Mouse (Mus musculus) ES-E14 (cell line): ENCODE data around the gene Sertad1. TPM values are rescaled to one million over a fixed set of nuclear protein-coding genes. Genes with fewer than 3 reads are reported as not detected.
A peak's percentile ranks its signal among the peaks of the same experiment; 100 is the strongest.
"Not testable (repeated sequence)": the region's sequence is repeated elsewhere in the genome, so short reads cannot be mapped to it uniquely, and the experiment has no call there.

Source experiments
- DNase-seq: peaks from one replicate; pipeline ENCODE4 v3.0.0-alpha.2; 2013; ENCODE audit warnings: low read depth, low spot score
- H3K27ac ChIP-seq: 2 replicates; pipeline ENCODE4 v1.5.1; 2012; ENCODE audit warnings: low read depth, mild to moderate bottlenecking, low read length, moderate library complexity, mixed read lengths; ENCODE audit not compliant: poor library complexity, insufficient read depth, severe bottlenecking
- H3K36me3 ChIP-seq: 2 replicates; pipeline ENCODE4 v1.6.1; 2012; ENCODE audit warnings: mild to moderate bottlenecking, low read length, moderate library complexity, mixed read lengths; ENCODE audit not compliant: control insufficient read depth, poor library complexity, insufficient read depth, severe bottlenecking
- H3K4me1 ChIP-seq, 2 experiments: fragments of 150-350 bp in 1 of 2; sonication (generic) in 1 of 2; 2 replicates each; pipeline ENCODE4 v1.6.1; 2012; ENCODE audit warnings: low read length in 2 of 2, mild to moderate bottlenecking in 1 of 2, mixed read lengths in 1 of 2; ENCODE audit not compliant: control insufficient read depth in 2 of 2, insufficient read depth in 2 of 2, poor library complexity in 1 of 2
- H3K4me3 ChIP-seq, 2 experiments: fragments of 150-350 bp in 1 of 2; sonication (generic) in 1 of 2; 2 replicates each; pipeline ENCODE4 v1.5.1; 2012; ENCODE audit warnings: low read length in 2 of 2, low read depth in 1 of 2, mild to moderate bottlenecking in 1 of 2, mixed read lengths in 1 of 2; ENCODE audit not compliant: insufficient read depth in 1 of 2, poor library complexity in 1 of 2, severe bottlenecking in 1 of 2
- H3K9ac ChIP-seq: 2 replicates; pipeline ENCODE4 v1.6.1; 2012; ENCODE audit warnings: low read depth, mild to moderate bottlenecking, low read length, mixed read lengths; ENCODE audit not compliant: poor library complexity, insufficient read depth, severe bottlenecking
- H3K9me3 ChIP-seq: fragments of 150-350 bp; sonication (generic); 2 replicates; pipeline ENCODE4 v1.6.1; 2012; ENCODE audit warnings: low read depth, mild to moderate bottlenecking, low read length; ENCODE audit not compliant: control insufficient read depth, insufficient read depth
- CHD2 ChIP-seq: IDR thresholded peaks from 2 replicates; pipeline ENCODE4 v1.6.1; 2014; ENCODE audit warnings: mild to moderate bottlenecking, low read depth, low read length, inconsistent platforms
- HCFC1 ChIP-seq: IDR thresholded peaks from 2 replicates; pipeline ENCODE4 v1.6.1; 2012; ENCODE audit warnings: low read length, inconsistent platforms, borderline replicate concordance; ENCODE audit not compliant: insufficient read depth
- MAFK ChIP-seq: IDR thresholded peaks from 2 replicates; pipeline ENCODE4 v1.6.1; 2014; ENCODE audit warnings: mild to moderate bottlenecking, low read depth, low read length, inconsistent platforms; ENCODE audit not compliant: insufficient read depth
- ZC3H11A ChIP-seq: IDR thresholded peaks from 2 replicates; pipeline ENCODE4 v1.6.1; 2012; ENCODE audit warnings: low read depth, mild to moderate bottlenecking, inconsistent platforms, low read length, borderline replicate concordance
- ZNF384 ChIP-seq: IDR thresholded peaks from 2 replicates; pipeline ENCODE4 v1.6.1; 2012; ENCODE audit warnings: low read depth, low read length, inconsistent platforms
- in situ Hi-C, 2 experiments: fragments of 600-800 bp; cut with MboI; formaldehyde crosslinking; loops; one replicate each; pipeline ENCODE4 v1.15.1; 2025; ENCODE audit warnings: low sequenced_read_pairs in 2 of 2, inconsistent platforms in 1 of 2; ENCODE audit not compliant: unreplicated experiment in 2 of 2
- total RNA-seq: library from RNA; depleted of rRNA; stranded (reverse); fragments of 300-350 nt; gene quantifications from 2 replicates; pipeline ENCODE4 v1.2.3, GENCODE M21; 2012

The Sertad1 gene
- total RNA-seq, 1 experiment: 25.1 TPM

DNA sequence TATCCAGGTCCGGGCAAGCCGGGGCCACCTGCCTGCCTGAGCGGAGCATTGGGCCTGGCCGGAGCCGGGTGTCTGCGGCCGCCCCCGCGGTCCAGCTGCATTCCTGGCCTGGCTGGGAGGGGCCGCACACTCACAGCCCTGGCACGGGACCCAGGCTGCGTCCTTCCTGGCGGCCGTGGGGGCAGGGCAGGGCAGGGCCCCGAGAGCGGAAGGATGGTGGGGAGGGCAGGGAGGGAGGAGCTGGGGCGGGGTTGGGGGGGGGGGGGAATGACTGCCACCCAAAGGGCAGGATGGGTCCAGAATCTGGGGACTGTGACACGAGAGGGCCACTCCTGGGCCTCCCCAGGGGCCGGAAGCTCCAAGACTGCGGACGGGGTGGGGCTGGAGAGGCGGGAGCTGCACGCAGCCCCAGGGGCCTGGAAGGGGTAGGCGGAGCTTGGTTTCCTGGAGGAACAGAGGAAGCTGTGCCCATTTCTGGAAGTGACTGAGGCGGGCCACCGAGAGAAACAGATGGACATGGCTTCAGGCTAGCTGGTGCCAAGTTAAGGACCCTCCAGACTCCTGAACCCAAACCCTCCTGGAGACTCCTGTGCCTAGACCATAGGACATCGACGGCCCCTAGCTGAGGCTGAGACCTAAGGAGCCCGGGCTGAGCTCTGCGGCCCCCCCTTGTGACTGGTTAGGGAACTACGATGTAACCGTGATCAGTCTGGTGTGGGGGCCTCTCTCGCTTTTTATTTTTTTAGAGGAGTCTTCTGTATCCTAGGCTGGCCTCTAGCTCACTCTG lies 4.0 kb downstream of the Sertad1 start:
- no peak for DNase-seq
- in situ Hi-C loops: no loop called here
- TF ChIP-seq HCFC1 (no peak), ZNF384 (peak; percentile 91)
- Histone ChIP-seq H3K4me3 (peak overlapping the region; percentile 57 to 65), H3K36me3 (peaks cover 8% of the 10 kb centered on the region), H3K27ac (peak overlapping the region; percentile 89), H3K4me1 (peaks cover 0 to 24% of the 10 kb centered on the region in 2 experiments; a peak in 2 of 4 replicates), H3K9ac (peak overlapping the region; percentile 76), H3K9me3 (no peaks in the 10 kb centered on the region)

DNA sequence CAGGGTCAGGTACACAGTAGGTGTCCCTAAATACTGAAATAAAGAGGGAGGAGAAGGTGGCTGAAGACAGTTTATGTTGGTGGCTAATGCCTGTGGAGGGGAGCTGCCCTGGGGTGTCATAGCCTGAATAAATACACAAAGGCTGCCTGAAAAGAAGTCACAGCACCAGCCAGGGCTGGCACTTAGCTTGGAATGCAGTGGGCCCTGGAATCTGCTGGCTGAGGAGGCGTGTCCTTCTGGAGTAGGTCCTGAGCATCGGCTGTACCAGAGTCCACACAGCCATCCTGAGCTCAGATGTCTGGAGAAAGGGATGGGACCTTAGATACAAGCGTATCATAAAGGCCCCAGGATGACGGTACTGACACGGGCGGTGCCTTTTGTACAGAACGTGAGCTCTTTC lies 5.1 kb downstream of the Sertad1 start:
- Histone ChIP-seq H3K9ac (peak overlapping the region; percentile 33; the same call in 1 of the 2 replicates), H3K27ac (peak overlapping the region; percentile 19; the same call in 1 of the 2 replicates), H3K9me3 (no peaks in the 10 kb centered on the region), H3K4me1 (peaks cover 0 to 24% of the 10 kb centered on the region in 2 experiments; a peak in 2 of 4 replicates), H3K36me3 (peaks cover 8% of the 10 kb centered on the region), H3K4me3 (no peak overlapping the region)
- no peak for DNase-seq
- TF ChIP-seq CHD2 (no peak), ZC3H11A (no peak), MAFK (no peak), ZNF384 (no peak), HCFC1 (no peak)
- in situ Hi-C loops: no loop called here

GRCm38 (mm10) chr7:27493022-27493421 lies 6.3 kb downstream of the Sertad1 start:
- H3K36me3 ChIP-seq: peaks cover 8% of the 10 kb centered on the region

GRCm38 (mm10) chr7:27493450-27493849 lies 6.7 kb downstream of the Sertad1 start:
- no peak overlapping the region for H3K9ac ChIP-seq
- peaks cover 8% of the 10 kb centered on the region for H3K36me3 ChIP-seq
- TF ChIP-seq HCFC1 (no peak), ZC3H11A (no peak), CHD2 (no peak), ZNF384 (no peak), MAFK (no peak)
- H3K4me3 ChIP-seq: no peak overlapping the region
- no peak for DNase-seq
- H3K4me1 ChIP-seq: peaks cover under 1 to 31% of the 10 kb centered on the region in 2 experiments; a peak in 3 of 4 replicates
- in situ Hi-C loops: no loop called here
- no peaks in the 10 kb centered on the region for H3K9me3 ChIP-seq
- H3K27ac ChIP-seq: no peak overlapping the region

More at GRCm38 (mm10) chr7:27493022-27493421, 6.3 kb downstream of the Sertad1 start:
- no peak for DNase-seq
- no peaks in the 10 kb centered on the region for H3K9me3 ChIP-seq
- H3K27ac ChIP-seq: no peak overlapping the region
- no peak overlapping the region for H3K9ac ChIP-seq
- peaks cover 0 to 31% of the 10 kb centered on the region in 2 experiments; a peak in 2 of 4 replicates for H3K4me1 ChIP-seq
- TF ChIP-seq ZNF384: no peak
- TF ChIP-seq HCFC1: no peak
- no peak for TF ChIP-seq ZC3H11A
- TF ChIP-seq MAFK: no peak
- TF ChIP-seq CHD2: no peak
- in situ Hi-C loops: no loop called here
- H3K4me3 ChIP-seq: no peak overlapping the region

DNA sequence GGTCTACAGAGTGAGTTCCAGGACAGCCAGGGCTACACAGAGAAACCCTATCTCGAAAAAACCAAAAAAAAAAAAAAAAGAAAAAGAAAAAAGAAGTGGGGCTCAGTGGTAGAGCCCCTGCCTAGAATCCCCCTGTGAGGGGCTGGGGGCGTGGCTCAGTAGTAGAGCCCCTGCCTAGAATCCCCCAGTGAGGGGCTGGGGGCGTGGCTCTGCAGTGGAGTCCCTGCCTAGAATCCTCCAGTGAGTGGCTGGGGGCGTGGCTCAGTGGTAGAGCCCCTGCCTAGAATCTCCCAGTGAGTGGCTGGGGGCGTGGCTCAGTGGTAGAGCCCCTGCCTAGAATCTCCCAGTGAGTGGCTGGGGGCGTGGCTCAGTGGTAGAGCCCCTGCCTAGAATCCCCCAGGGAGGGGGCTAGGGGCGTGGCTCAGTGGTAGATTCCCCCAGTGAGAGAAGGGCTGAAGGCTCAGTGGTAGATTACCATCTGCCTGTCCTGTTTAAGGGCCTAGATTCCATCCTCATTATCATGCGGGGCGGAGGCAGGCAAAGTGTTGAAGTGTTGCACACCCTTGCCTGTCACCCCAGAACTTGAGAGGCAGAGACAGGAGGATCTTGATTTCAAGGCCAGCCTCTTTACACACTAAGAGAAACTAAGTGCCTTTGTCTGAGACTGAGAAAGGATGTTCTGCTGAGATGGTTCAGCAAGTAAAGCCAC lies 8.1 kb downstream of the Sertad1 start:
- in situ Hi-C loops, H3K9ac ChIP-seq, H3K27ac ChIP-seq, H3K36me3 ChIP-seq, H3K9me3 ChIP-seq, H3K4me3 ChIP-seq, DNase-seq: not testable (repeated sequence)
- H3K4me1 ChIP-seq: peaks cover 4 to 28% of the 10 kb centered on the region in 2 experiments; a peak in 3 of 4 replicates
